Mouse (Mus musculus) cortical plate, adult 2 months (tissue): ENCODE data around the gene Arhgap6.

Experiments used
- CTCF ChIP-seq: fragments of 200-500 bp; IDR thresholded peaks from 2 replicates; pipeline ENCODE4 v1.5.1; 2011; ENCODE audit warnings: mild to moderate bottlenecking, control low read depth, low read length; ENCODE audit not compliant: insufficient read depth; ENCODE audit errors: extremely low read depth
- POLR2A ChIP-seq: fragments of 200-500 bp; IDR thresholded peaks from 2 replicates; pipeline ENCODE4 v1.6.1; 2011; ENCODE audit warnings: mild to moderate bottlenecking, low read length, control low read depth; ENCODE audit not compliant: insufficient read depth; ENCODE audit errors: extremely low read depth

DNA sequence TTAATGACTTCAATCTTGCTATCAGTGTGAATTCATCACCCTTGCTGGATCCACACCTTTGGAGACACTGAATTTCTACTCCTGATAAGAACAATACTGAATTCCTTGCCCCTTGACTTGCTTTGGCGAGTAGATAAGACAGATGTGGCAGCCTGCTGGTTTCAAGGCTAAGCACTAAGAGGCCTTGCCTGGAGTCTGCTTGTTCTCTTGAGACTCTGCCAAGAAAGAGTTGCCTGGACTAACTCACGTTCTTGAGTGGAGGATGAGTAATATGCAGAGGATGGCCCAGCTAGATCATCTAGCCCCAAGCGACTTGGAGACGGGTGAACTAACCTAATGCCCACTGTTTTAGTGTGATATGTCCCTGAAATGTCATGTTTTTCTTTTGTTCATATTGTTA lies 148.3 kb downstream of the Arhgap6 start:
- TF ChIP-seq POLR2A (no peak), CTCF (no peak)
